ENCODE assay signal across 8 mouse cellular contexts in genomic region chr12:86941734-86942486, GRCm38 (mm10). TPM values are rescaled to one million over a fixed set of nuclear protein-coding genes. Genes with fewer than 3 reads are reported as not detected.
DNase-seq lines count a peak whose midpoint lies in the region; ATAC-seq lines count a peak whose summit lies in the region.

No protein-coding gene starts in this region.

- H3K4me1 ChIP-seq in megakaryocyte, embryonic 14.5 days: peaks cover 79% of the 10 kb centered on the region
- H3K4me1 ChIP-seq in embryonic facial prominence, embryonic 11.5 days (ENCODE audit: control insufficient read depth, insufficient read depth, low read length): no peaks in the 10 kb centered on the region

- DNase-seq in embryonic facial prominence, embryonic 11.5 days (ENCODE audit: low spot score): peak; percentile 56
- peak; percentile 57 for DNase-seq in splenic B cell, adult 2 months (ENCODE audit: low read depth, low spot score)
- no peak for DNase-seq in gastrocnemius, postnatal 14 days
- DNase-seq in ovary, postnatal 36 days (ENCODE audit: low spot score): no peak
- no peak for DNase-seq in cerebellum, postnatal 4 days (ENCODE audit: low spot score in 2 of 2)

- H3K27me3 ChIP-seq in megakaryocyte, embryonic 14.5 days (replicated peaks): no peaks in the 10 kb centered on the region
- no peaks in the 10 kb centered on the region for H3K27me3 ChIP-seq in embryonic facial prominence, embryonic 11.5 days (ENCODE audit: control insufficient read depth, insufficient read depth, low read length)
- no peaks in the 10 kb centered on the region for H3K27me3 ChIP-seq in splenic B cell, adult 2 months (ENCODE audit: control insufficient read depth, insufficient read depth, low read length, poor library complexity, severe bottlenecking)

- WGBS in embryonic facial prominence, embryonic 11.5 days: 53% methylated on average over 5 of the region's 5 CpGs

- no peak overlapping the region for H3K9ac ChIP-seq in embryonic facial prominence, embryonic 11.5 days (replicated peaks; ENCODE audit: low read length)

- intact Hi-C loops in gastrocnemius, postnatal 14 days (cut with DNase I; ENCODE audit: low total_unique reads): no loop called here

- ATAC-seq in megakaryocyte, adult 5-6 weeks (ENCODE audit: poor library complexity, severe bottlenecking): no peak
- no peak for ATAC-seq in embryonic facial prominence, embryonic 11.5 days (replicated peaks; ENCODE audit: insufficient number of reproducible peaks, low FRiP score, low TSS enrichment, low read depth)
- ATAC-seq in inflammation-experienced regulatory T-cells, adult 6 months: peak; percentile 25

- no peaks in the 10 kb centered on the region for H3K36me3 ChIP-seq in megakaryocyte, embryonic 14.5 days (replicated peaks; ENCODE audit: low read length)
- H3K36me3 ChIP-seq in embryonic facial prominence, embryonic 11.5 days (replicated peaks; ENCODE audit: control insufficient read depth, insufficient read depth, low read depth, low read length): no peaks in the 10 kb centered on the region
- H3K36me3 ChIP-seq in splenic B cell, adult 2 months (ENCODE audit: control insufficient read depth, insufficient read depth, low read length, poor library complexity, severe bottlenecking): no peaks in the 10 kb centered on the region

- H3K9me3 ChIP-seq in megakaryocyte, embryonic 14.5 days: no peaks in the 10 kb centered on the region
- H3K9me3 ChIP-seq in embryonic facial prominence, embryonic 11.5 days (replicated peaks; ENCODE audit: control insufficient read depth, low read length): no peaks in the 10 kb centered on the region

- H3K4me3 ChIP-seq in megakaryocyte, embryonic 14.5 days (replicated peaks): peak overlapping the region; percentile 78
- no peak overlapping the region for H3K4me3 ChIP-seq in embryonic facial prominence, embryonic 11.5 days (ENCODE audit: low read depth, low read length)

- no peak overlapping the region for H3K4me2 ChIP-seq in embryonic facial prominence, embryonic 11.5 days (ENCODE audit: low read depth, low read length)

- H3K27ac ChIP-seq in embryonic facial prominence, embryonic 11.5 days (replicated peaks; ENCODE audit: low read depth, low read length): no peak overlapping the region

RNA-seq across cellular contexts. Expression of gene Cipc, which starts 4.9 kb away (rescaled TPM):
- polyA plus RNA-seq in megakaryocyte, embryonic 14.5 days (2012; ENCODE audit: insufficient read depth, low replicate concordance): 4.8 and 6.4 TPM in 2 replicates
- total RNA-seq in megakaryocyte, adult 5-6 weeks (2015): 12.0 and 12.9 TPM in 2 replicates
- 8.9 and 11.0 TPM in 2 replicates for total RNA-seq in megakaryocyte, adult 5-6 weeks (2017)
- polyA plus RNA-seq in embryonic facial prominence, embryonic 11.5 days (2014; fragmentation: Nextera tagmentation; extraction: Ambion mirVana): 30.8 and 33.5 TPM in 2 replicates
- 10 to 100 TPM; 20.2 to 29.2 (median 28.3) TPM for polyA plus RNA-seq in inflammation-experienced regulatory T-cells, adult 6 months (2017; shearing (Covaris generic))
- total RNA-seq in gastrocnemius, postnatal 14 days (2021): 10 to 100 TPM; 20.2 to 20.3 TPM

RNA-seq across cellular contexts. Expression of gene Zdhhc22, which starts 48.3 kb away (rescaled TPM):
- not detected in 2 replicates for polyA plus RNA-seq in megakaryocyte, embryonic 14.5 days (2012; ENCODE audit: insufficient read depth, low replicate concordance)
- not detected in 2 replicates for total RNA-seq in megakaryocyte, adult 5-6 weeks (2015)
- not detected in 2 replicates for total RNA-seq in megakaryocyte, adult 5-6 weeks (2017)
- 0.57 and 0.72 TPM in 2 replicates for polyA plus RNA-seq in embryonic facial prominence, embryonic 11.5 days (2014; fragmentation: Nextera tagmentation; extraction: Ambion mirVana)
- polyA plus RNA-seq in inflammation-experienced regulatory T-cells, adult 6 months (2017; shearing (Covaris generic)): under 1 TPM in 2 of 3 experiments, not detected in 1; 0.16 to 0.79 TPM
- not detected for total RNA-seq in gastrocnemius, postnatal 14 days (2021)

RNA-seq across cellular contexts. Expression of gene Irf2bpl, which starts 57.3 kb away (rescaled TPM):
- polyA plus RNA-seq in megakaryocyte, embryonic 14.5 days (2012; ENCODE audit: insufficient read depth, low replicate concordance): 32.7 and 46.2 TPM in 2 replicates
- total RNA-seq in megakaryocyte, adult 5-6 weeks (2015): 3.0 and 3.6 TPM in 2 replicates
- 1.4 and 3.5 TPM in 2 replicates for total RNA-seq in megakaryocyte, adult 5-6 weeks (2017)
- 15.5 and 16.4 TPM in 2 replicates for polyA plus RNA-seq in embryonic facial prominence, embryonic 11.5 days (2014; fragmentation: Nextera tagmentation; extraction: Ambion mirVana)
- 10 to 100 TPM in 1 of 3 experiments, 1 to 10 TPM in 2; 8.0 to 14.6 (median 9.4) TPM for polyA plus RNA-seq in inflammation-experienced regulatory T-cells, adult 6 months (2017; shearing (Covaris generic))
- 10 to 100 TPM; 41.8 to 42.8 TPM for total RNA-seq in gastrocnemius, postnatal 14 days (2021)

Comparison
In these comparisons a context has a peak if more than half of its experiments do, and no peak if none do; other contexts are left out.
1. DNase-seq: peak in embryonic facial prominence, embryonic 11.5 days (single experiment) and splenic B cell, adult 2 months (single experiment); none in gastrocnemius, postnatal 14 days (single experiment), ovary, postnatal 36 days (single experiment) and cerebellum, postnatal 4 days (0 of 2).